Mouse (Mus musculus) heart, embryonic 13.5 days (tissue): ENCODE results near the gene Rom1. TPM values are rescaled to one million over a fixed set of nuclear protein-coding genes. Genes with fewer than 3 reads are reported as not detected.

ENCODE experiments used
- microRNA-seq: library from miRNA; unstranded; fragments of <30 nt; microRNA quantifications from one replicate; pipeline ENCODE4, GENCODE M21; 2016
- polyA plus RNA-seq: library from polyadenylated mRNA; unstranded; fragments of >200 nt; fragmentation: Nextera tagmentation; extraction: Ambion mirVana; gene quantifications from 2 replicates; pipeline ENCODE4 v1.2.1, GENCODE M21; 2015

Rom1 gene
- polyA plus RNA-seq, 1 experiment from 2014 or later, result 2.7 TPM

Small RNAs within 50 kb of the gene (microRNA-seq; reads per million reads assigned to microRNA genes)
- gene Mir5136, result not detected

Other genes with a start within 250 kb of the Rom1 start
- 72.8 and 74.8 TPM in 2 replicates for gene Slc3a2, start 206.0 kb downstream of the Rom1 start, polyA plus RNA-seq
- 54.1 and 60.0 TPM in 2 replicates for gene Wdr74, start 193.5 kb downstream of the Rom1 start, polyA plus RNA-seq
- gene 1700092M07Rik, start 188.6 kb downstream of the Rom1 start, polyA plus RNA-seq, result 1.3 and 1.4 TPM in 2 replicates
- 81.1 and 87.5 TPM in 2 replicates for gene Stx5a, start 187.9 kb downstream of the Rom1 start, polyA plus RNA-seq
- gene Nxf1, start 172.3 kb downstream of the Rom1 start, polyA plus RNA-seq, result 123 and 124 TPM in 2 replicates
- 154 and 167 TPM in 2 replicates for gene Tmem223, start 158.4 kb downstream of the Rom1 start, polyA plus RNA-seq
- gene Tmem179b, start 154.9 kb downstream of the Rom1 start, polyA plus RNA-seq, result 54.5 and 60.7 TPM in 2 replicates
- gene Taf6l, start 142.9 kb downstream of the Rom1 start, polyA plus RNA-seq, result 18.2 and 19.6 TPM in 2 replicates
- 129 and 143 TPM in 2 replicates for gene Polr2g, start 130.8 kb downstream of the Rom1 start, polyA plus RNA-seq
- 3.7 and 3.9 TPM in 2 replicates for gene Zbtb3, start 126.8 kb downstream of the Rom1 start, polyA plus RNA-seq
- 32.9 and 38.9 TPM in 2 replicates for gene Ttc9c, start 110.0 kb downstream of the Rom1 start, polyA plus RNA-seq
- gene Hnrnpul2, start 109.3 kb downstream of the Rom1 start, polyA plus RNA-seq, result 2.9 TPM in 2 replicates
- gene AC129217.1, start 99.6 kb downstream of the Rom1 start, polyA plus RNA-seq, result not detected in 2 replicates
- 44.6 and 45.3 TPM in 2 replicates for gene Bscl2, start 91.9 kb downstream of the Rom1 start, polyA plus RNA-seq
- gene Gng3, start 90.2 kb downstream of the Rom1 start, polyA plus RNA-seq, result 2.2 TPM in 2 replicates
- gene Lrrn4cl, start 78.6 kb downstream of the Rom1 start, polyA plus RNA-seq, result 0.79 and 0.88 TPM in 2 replicates
- gene Ubxn1, start 57.9 kb downstream of the Rom1 start, polyA plus RNA-seq, result 112 and 139 TPM in 2 replicates
- 56.6 and 62.6 TPM in 2 replicates for gene Uqcc3, start 48.4 kb downstream of the Rom1 start, polyA plus RNA-seq
- gene Lbhd1, start 45.6 kb downstream of the Rom1 start, polyA plus RNA-seq, result 48.2 and 49.5 TPM in 2 replicates
- not detected in 2 replicates for gene Gm49403, start 45.4 kb downstream of the Rom1 start, polyA plus RNA-seq
- gene 1810009A15Rik, start 40.5 kb downstream of the Rom1 start, polyA plus RNA-seq, result 61.9 and 71.3 TPM in 2 replicates
- gene Gm49416, start 40.4 kb downstream of the Rom1 start, polyA plus RNA-seq, result not detected in 2 replicates
- gene Ints5, start 36.4 kb downstream of the Rom1 start, polyA plus RNA-seq, result 23.9 and 25.5 TPM in 2 replicates
- 63.5 and 63.8 TPM in 2 replicates for gene Ganab, start 31.3 kb downstream of the Rom1 start, polyA plus RNA-seq
- gene B3gat3, start 9.0 kb downstream of the Rom1 start, polyA plus RNA-seq, result 40.6 and 41.4 TPM in 2 replicates
- gene Eml3, start 196 bp upstream of the Rom1 start, polyA plus RNA-seq, result 14.4 and 14.9 TPM in 2 replicates
- 83.6 and 88.0 TPM in 2 replicates for gene Mta2, start 12.5 kb upstream of the Rom1 start, polyA plus RNA-seq
- 16.3 and 17.1 TPM in 2 replicates for gene Tut1, start 24.5 kb upstream of the Rom1 start, polyA plus RNA-seq
- 251 and 281 TPM in 2 replicates for gene Eef1g, start 37.7 kb upstream of the Rom1 start, polyA plus RNA-seq
- 22.8 TPM in 2 replicates for gene Ahnak, start 59.9 kb upstream of the Rom1 start, polyA plus RNA-seq
- not detected in 2 replicates for gene Scgb1a1, start 158.6 kb upstream of the Rom1 start, polyA plus RNA-seq
- 12.6 and 13.7 TPM in 2 replicates for gene Asrgl1, start 206.3 kb upstream of the Rom1 start, polyA plus RNA-seq